Mouse (Mus musculus): ENCODE data around the gene Kptn.

DNA sequence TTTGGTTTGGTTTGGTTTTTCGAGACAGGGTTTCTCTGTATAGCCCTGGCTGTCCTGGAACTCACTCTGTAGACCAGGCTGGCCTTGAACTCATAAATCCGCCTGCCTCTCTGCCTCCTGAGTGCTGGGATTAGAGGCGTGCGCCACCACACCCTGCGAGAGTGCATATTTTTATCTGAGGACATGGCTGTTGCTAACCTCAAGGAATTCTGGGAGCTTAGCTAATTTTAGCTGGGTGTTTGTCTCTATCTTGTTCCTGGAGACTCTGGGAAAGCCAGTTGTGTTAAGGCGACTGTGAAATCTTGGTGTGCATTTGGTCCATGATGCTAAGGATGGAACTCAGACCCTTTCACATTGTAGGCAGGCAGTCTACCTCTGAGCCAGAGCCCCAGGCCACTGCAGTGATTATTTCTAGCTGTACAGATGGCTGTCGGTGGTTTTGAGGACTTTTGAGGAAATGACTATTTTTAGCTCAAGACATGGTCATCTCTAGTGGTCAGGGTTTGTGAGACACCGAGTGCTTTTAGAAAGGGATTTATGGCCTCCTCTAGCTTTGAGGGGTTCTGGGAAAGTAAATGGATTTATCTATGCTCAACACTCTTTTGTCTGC is 36.5 kb downstream of the Kptn start:
- TF ChIP-seq POLR2A (IDR thresholded peaks at IDR 0.05; ENCODE audit: control insufficient read depth, extremely low read depth, insufficient read depth, low read length, poor library complexity) (no peak), CTCF (IDR thresholded peaks at IDR 0.05; ENCODE audit: borderline replicate concordance, control insufficient read depth, extremely low read depth, insufficient read depth, low read length, poor library complexity) (no peak)

All from thymus, adult 2 months (tissue).